Mouse (Mus musculus): ENCODE measurements around the gene Lrfn1. TPM values are rescaled to one million over a fixed set of nuclear protein-coding genes. Genes with fewer than 3 reads are reported as not detected.

Lrfn1 gene
- total RNA-seq (2022): 10 to 100 TPM; 19.3 to 27.7 (median 24.5) TPM

DNA sequence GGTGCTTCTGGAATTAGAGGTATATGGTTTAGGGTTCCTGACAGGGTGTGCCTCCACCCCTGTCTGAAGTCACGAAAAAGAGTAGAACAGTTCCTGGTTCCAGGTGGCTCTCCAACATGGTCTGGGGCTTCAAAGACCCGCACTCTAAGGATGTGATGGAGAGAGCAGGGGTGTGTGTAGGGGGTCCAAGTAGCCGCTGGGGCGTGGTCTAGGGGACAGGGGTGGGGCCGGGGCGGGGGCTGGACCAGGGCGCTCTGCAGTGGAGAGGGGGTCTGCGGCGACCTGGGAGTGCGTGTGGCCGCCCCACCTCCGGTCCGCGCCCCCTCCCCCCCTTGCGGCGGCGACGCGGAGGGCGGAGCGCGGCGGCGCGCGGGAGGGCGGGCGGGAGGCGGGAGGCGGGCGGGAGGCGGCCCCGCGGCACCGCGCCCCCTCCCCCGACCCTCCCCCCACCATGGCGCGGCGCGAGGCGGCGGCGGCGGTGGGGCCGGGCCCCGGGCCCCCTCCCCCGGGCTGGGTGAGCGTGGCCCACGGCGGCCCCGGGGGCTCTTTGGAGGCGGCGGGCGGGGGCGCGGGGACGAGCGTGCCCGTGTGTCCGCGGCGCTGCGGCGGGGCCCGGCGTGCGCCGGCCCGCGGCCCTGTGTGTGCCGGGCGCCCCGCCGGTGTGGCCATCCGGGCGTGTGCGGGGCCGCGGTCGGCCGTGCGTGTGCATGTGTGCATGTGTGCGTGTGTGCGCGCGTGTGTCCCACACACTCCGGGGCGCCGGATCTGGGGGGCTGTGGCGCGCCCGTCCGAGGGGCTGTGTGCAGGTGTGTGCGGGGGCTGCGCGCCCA lies at the start of gene Lrfn1:
Gene Lrfn1, plus strand, starts transcription at position 450 of the 830 bp plus-strand sequence.
- DNase-seq: no peak

DNA sequence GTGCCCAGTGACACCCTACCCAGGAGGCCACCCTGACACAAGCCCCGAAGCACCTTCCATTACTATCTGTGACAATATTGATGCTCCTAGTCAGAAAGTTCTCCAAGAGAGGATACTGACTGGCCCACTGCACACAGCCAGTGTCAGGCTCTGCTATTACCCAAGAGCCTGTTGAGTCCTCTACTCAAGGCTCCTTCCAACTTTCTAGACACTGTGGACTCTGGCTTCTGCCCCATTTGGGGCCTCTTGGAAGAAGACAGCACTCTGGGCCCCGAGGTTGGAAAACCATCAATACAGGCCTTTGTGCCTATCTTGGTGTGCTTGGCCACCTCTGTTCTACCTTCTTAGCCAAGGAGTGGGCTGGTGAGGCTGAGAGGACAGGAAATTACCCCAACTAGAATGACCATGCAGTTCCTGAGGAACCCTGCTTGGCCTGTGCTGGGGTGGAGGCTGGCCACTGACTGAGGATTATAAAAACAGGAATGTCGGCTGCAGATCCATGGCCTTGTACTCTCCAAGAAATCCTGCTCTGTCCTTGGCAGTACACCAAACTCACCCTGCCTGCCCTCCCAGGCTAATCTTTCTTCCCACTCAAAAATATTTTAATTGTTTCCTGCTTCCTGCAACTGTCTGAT lies 40.8 kb upstream of the Lrfn1 start:
- DNase-seq: peak; percentile 82

DNA sequence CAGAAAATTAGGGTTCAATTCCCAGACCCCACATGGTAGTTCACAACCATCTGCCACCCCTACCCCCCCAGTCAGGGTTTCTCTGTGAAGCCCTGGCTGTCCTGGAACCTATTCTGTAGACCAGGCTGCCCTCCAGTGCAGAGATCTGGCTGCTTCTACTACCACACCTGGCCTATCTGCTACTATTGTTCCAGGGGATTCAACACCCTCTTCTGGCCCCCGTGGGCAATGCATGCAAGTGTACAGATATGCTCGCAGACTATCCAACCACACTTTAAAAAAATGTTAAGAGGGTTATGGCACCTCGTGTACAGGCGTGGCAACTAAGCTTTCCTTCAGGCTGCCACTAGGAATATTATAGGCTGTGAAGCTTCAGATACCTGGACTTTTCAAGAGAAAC lies 39.0 kb upstream of the Lrfn1 start:
- no peak for DNase-seq

DNA sequence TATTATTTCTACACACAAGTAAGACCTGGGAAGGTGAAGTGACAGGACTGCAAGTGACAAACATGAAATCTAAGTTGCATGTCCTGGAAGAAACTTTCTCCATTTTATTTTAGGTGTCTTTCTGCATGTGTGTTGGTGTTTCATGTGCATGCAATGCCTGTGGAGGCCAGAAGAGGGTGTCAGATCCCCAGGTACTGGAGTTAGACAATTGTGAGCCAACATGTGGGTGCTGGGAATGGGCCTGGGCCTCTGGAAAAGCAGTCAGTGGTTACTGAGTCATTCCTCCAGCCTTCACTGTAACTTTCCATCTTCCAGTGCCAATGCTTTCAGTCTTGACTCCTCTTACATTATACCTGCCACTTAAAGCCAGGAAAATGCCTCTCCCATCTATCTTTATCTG lies 34.4 kb upstream of the Lrfn1 start:
- DNase-seq: no peak

DNA sequence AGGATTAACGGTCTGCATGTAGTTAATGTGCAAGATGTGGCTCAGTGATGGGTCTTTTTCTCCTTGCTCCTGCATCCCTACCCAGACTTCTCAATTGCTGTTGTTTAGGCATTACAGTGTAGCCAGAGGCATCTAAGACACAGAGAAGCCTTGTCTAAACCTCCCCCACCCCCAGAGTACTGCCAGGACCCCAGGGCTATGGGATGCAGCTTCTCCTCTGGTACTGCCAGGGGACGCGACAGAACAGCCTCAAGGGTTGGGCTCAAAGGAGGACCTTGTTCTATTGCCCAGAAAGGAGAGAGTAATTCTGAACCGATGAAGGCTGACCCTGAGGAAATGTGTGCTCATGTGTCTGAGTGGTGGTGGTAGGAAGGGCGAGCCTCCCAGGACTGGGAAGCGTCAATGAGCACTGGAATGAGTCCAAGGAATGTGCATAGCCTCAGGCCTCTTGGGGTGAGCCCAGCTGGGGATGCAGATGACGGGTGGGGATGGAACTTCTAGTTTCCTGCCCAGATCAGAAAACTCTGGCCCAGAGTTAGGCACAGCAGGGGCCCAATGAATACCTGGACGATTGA lies 33.6 kb upstream of the Lrfn1 start:
- peak; percentile 45 for DNase-seq

DNA sequence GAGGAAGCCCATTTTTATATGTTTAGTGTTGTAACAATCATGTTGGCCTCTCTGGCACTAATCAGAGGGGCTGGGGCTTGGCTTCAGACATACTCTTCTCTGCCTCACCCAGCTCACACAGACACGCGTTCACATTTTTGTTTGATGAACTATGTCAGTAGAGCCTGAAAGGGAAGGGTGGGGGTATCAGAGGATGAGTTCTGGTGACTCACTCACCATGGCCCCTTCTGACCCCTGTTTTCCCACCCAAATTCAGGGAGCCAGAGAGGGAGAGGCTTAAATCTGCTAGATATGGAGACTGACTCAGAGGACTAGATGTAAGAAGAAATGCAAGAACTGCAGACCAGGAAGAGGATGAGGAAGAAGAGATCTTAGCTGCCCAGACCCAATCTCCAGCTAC lies 32.4 kb upstream of the Lrfn1 start:
- no peak for DNase-seq

- DNase-seq: no peak
Measured at GRCm38 (mm10) chr7:28423018-28423417, 28.8 kb upstream of the Lrfn1 start.

DNA sequence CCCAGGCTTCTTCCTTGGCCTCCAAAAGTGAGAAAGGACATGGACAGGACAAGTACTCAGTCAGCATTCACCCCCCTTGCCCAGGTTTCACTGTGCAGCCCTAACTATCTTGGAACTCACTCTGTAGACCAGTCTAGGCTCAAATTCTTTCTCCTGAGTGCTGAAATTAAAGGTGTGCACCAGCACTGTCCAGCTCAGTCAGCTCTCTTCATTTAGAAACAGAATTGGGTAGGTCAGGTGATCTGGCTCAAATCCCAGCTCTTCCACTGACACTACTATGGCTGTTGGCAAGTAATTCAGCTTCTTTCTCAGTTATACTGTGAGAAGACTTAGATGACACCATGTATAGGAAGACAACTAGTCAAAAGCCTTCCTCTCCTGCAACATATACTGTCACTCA lies 24.0 kb upstream of the Lrfn1 start:
- no peak for DNase-seq

GRCm38 (mm10) chr7:28430512-28430911 lies 21.3 kb upstream of the Lrfn1 start:
- no peak for DNase-seq

DNA sequence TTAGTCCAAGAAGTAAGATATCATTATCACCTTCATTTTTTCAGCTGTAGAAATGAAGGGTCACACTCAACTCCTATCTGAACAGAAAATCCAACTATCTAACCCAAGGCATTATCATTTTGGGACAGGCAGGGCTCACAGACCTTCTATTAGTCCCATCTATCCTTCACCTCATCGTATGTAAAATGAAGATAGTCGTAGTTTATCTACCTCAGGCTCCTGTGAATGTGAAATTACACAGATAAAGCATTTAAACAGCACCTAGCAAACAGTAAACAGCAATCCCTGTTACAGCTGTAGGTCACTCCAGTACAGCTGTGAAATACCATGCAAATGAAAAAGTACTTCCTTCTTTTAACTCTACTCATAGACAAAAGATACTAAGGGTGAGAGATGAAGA lies 19.5 kb upstream of the Lrfn1 start:
- no peak for DNase-seq

DNA sequence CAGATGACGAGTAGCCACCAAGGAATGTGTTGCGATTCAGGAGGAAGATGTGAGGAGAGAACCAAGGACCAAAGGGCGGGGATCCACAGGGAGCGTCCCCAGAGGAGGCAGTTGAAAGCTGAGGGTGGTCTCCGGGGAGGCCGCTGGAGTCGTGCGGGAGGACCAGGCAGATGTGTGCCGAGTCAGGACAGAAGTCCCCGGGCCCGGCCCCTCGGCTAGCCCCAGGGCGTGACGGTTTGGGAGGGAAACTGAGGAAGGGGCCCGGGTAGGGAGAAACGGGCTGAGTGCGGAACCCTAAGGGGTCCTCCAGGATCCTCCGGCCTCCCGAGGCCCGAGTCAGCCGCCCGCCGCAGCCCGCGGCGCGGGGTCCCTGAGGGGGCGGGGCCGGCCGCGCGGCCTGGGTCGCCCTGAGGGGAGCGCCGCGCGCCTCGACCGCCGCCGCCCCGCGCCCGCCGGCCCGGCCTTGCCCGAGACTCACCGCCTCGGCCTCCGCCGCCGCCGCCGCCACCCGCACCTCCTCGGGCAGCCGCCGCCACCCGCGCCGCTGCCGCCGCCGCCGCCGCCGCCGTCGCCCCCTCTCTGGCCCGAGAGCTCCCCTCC lies 16.0 kb upstream of the Lrfn1 start:
- DNase-seq: peak; percentile 41

- peak; percentile 100 for DNase-seq
Measured at GRCm38 (mm10) chr7:28436271-28436904, 15.4 kb upstream of the Lrfn1 start.

- DNase-seq: peak; percentile 78
Measured at GRCm38 (mm10) chr7:28436932-28437570, 14.7 kb upstream of the Lrfn1 start, which contains the start of gene Gmfg. Gene Gmfg (plus strand): TSS chr7:28437447.

DNA sequence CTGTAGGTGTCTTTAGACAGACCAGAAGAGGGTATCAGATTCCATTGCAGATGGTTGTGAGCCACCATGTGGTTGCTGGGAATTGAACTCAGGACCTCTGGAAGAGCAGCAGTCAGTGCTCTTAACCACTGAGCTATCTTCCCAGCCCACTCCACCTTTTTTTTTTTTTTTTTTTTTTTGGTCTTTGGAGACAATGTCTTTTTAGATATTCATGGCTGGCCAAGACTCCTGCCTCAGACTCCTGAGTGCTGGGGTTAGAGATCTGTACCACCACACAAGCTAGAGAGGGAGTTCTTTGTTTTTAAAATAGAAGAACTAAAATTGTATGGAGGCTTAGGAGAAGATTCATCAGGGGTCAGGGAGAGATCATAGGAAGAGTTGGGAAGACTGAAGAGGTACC lies 13.8 kb upstream of the Lrfn1 start:
- no peak for DNase-seq

- no peak for DNase-seq
Measured at GRCm38 (mm10) chr7:28438771-28439170, 13.0 kb upstream of the Lrfn1 start.

GRCm38 (mm10) chr7:28440739-28441138 lies 11.0 kb upstream of the Lrfn1 start:
- no peak for DNase-seq

DNA sequence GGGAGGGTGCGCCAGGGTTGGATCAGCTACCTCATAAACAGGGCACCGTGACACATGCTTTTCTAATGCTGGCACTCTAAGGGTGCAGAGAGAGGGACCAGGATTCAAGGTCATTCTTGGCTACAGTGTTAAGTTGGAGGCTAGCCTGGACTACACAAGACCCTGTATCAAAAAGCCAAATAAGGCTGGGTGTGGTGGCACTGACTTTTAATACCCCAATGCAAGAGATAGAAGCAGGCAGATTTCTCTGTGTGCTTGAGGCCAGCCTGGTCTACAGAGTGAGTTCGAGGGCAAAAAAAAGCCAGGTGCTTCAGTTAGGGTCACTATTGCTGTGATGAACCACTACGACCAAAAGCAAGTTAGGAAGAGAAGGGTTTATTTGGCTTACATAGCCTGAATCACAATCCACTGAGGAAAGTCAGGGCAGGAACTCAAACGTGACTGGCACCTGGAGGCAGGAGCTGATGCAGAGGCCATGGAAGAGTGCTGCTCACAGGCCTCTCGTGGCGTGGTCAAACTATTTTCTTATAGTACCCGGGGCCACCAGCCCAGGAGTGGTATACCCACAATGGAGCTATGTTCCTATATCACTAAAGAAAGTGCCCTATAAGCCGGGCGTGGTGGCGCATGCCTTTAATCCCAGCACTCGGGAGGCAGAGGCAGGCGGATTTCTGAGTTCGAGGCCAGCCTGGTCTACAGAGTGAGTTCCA lies 9.8 kb upstream of the Lrfn1 start:
- DNase-seq: no peak

DNA sequence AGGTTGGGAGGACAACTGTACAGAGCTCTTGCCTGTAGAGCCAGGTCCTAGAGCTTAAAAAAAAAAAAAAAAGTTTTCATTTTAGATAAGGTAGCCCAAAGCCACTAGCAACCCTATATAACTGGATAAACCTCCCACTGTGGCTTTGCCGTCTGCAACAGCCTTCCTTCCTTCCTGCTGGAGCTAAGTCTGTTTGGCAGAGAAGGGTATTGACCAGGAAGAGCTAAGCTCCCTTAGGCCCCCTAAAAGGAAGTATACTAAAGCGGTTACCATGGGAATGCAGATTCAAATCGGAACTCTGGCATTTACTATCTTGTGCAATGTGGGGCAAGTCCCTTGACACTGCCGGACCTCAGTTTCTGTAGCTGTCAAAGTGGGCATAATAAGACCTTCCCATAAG lies 9.1 kb upstream of the Lrfn1 start:
- DNase-seq: no peak

DNA sequence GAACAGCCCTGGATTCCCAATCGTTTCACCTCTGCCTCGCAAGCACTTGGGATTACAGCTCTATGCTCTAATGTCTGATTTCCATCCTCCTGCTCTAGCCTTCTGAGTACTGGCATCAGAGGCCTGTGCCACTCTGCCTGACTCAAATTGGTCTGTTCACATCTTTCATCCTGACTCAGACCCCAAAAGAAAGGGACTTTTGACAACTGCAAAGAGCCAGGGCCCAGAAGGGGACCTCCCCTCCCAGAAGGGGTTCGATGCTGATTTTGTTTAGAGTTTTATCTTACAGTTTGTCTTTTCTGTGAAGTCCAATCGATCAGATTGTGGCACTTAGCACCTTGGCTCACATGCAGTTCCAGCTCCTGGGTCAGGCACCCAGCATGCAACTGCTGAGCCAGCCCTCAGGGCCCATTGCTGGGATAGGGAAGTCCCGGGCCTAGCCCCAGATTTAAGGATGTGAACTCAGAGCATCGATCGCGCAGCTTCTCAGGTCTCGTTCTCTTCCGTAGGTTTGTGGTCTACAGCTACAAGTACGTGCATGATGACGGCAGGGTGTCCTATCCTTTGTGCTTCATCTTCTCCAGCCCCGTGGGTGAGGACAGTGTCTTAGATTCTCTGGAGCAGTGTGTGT lies 7.3 kb upstream of the Lrfn1 start:
- no peak for DNase-seq

DNA sequence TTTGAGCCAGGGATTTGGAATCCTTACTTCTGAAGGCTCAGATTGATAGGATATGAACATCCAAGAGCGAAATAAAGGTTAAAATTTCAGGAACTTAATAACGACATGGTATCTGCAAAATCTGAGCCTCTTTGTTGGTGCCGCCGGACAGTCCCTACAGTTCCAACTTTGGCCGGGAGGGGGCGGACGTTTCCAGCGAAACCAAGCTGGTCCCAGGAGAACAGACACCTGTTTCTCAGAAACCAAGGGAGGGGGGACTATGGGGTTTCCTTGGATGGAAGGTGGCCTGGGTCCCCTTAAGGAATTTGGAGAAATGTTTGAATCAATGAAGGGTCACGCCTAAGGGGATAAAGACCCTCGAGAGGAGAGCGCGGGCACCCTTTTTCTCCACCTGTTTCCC lies 5.3 kb upstream of the Lrfn1 start:
- peak; percentile 57 for DNase-seq

Measured in adrenal gland, adult 8-10 months (tissue).